Mouse (Mus musculus): ENCODE results near the gene Wdr4. TPM values are rescaled to one million over a fixed set of nuclear protein-coding genes. Genes with fewer than 3 reads are reported as not detected.

Wdr4 gene
- polyA plus RNA-seq, 1 experiment = 26.1 TPM

DNA sequence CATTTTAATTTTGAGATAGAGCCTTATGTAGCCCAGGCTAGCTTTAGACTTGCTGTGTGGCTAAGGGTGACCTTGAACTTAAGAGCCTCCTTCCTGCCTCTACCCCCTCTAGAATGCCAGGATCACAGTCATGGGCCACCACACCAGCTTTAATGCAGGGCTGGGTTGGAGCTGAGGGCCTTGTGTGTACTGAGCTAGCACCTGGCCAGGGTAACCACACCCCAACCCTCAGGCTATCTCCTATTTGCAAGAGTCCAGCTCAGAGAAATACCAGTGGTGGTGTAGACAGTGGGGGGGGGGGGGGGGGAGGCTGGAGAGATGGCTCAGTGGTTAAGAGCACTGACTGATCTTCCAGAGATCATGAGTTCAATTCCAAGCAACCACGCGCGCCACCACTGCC, 6.0 kb upstream of the Wdr4 start:
- Histone ChIP-seq H3K4me2 (ENCODE audit: low read depth) (no peak overlapping the region), H3K4me3 (no peak overlapping the region), H3K79me2 (ENCODE audit: control insufficient read depth, insufficient read depth) (no peaks in the 10 kb centered on the region), H3K27me3 (ENCODE audit: control insufficient read depth, insufficient read depth, insufficient read length) (no peaks in the 10 kb centered on the region), H3ac (ENCODE audit: control insufficient read depth, insufficient read length) (no peak overlapping the region), H3K36me3 (ENCODE audit: control insufficient read depth, insufficient read depth) (peaks cover 5% of the 10 kb centered on the region)
- no peak for TF ChIP-seq E2F4 (IDR thresholded peaks at IDR 0.05; ENCODE audit: insufficient read depth)

DNA sequence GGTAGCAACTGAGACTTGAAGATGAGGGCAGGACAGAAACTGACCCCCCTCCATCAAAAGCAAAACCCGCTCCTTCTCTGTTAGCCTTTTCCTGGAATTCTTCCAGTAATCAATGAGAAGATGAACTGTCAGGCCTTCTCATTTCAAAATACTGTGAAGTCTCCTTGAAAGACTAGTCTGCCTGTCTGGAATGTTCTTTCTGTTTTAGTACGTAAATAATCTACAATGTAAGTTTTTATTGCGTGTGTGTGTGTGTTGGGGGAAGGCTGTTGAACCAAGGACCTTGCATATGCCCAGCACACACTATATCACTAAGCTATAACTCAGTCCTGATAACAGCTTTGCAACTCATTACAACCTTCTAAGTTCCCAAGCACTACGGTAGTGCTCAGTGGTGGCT, 5.3 kb upstream of the Wdr4 start:
- Histone ChIP-seq H3K4me3 (no peak overlapping the region), H3ac (ENCODE audit: control insufficient read depth, insufficient read length) (no peak overlapping the region), H3K79me2 (ENCODE audit: control insufficient read depth, insufficient read depth) (no peaks in the 10 kb centered on the region), H3K4me2 (ENCODE audit: low read depth) (no peak overlapping the region), H3K27me3 (ENCODE audit: control insufficient read depth, insufficient read depth, insufficient read length) (no peaks in the 10 kb centered on the region), H3K36me3 (ENCODE audit: control insufficient read depth, insufficient read depth) (peaks cover 5% of the 10 kb centered on the region)
- no peak for TF ChIP-seq E2F4 (IDR thresholded peaks at IDR 0.05; ENCODE audit: insufficient read depth)
- TF ChIP-seq TCF12 (IDR thresholded peaks at IDR 0.05; ENCODE audit: insufficient read depth, poor library complexity, severe bottlenecking) = no peak
- no peak for TF ChIP-seq REST (IDR thresholded peaks at IDR 0.05; ENCODE audit: insufficient read depth, insufficient read length)
- no peak for TF ChIP-seq MYOG (IDR thresholded peaks at IDR 0.05; ENCODE audit: control insufficient read depth in 1 of 3, insufficient read depth in 1 of 3, insufficient read length in 2 of 3, low read depth in 2 of 3)
- TF ChIP-seq POLR2A (IDR thresholded peaks at IDR 0.05; ENCODE audit: insufficient read length, low read depth) = no peak
- TF ChIP-seq TCF3 (IDR thresholded peaks at IDR 0.05; ENCODE audit: insufficient read length, low read depth) = no peak
- TF ChIP-seq MYOD1 (IDR thresholded peaks at IDR 0.05; ENCODE audit: control insufficient read depth in 1 of 3, insufficient read length in 2 of 3, low read depth in 2 of 3) = no peak
- no peak for TF ChIP-seq MAX (IDR thresholded peaks at IDR 0.05; ENCODE audit: low read depth)
- no peak for TF ChIP-seq CEBPB (IDR thresholded peaks at IDR 0.05; ENCODE audit: insufficient read depth, poor library complexity, severe bottlenecking)
- no peak for TF ChIP-seq USF1 (IDR thresholded peaks at IDR 0.05; ENCODE audit: low read depth)
- TF ChIP-seq POLR2AphosphoS2 (IDR thresholded peaks at IDR 0.05; ENCODE audit: insufficient read length, low read depth) = no peak
- no peak for TF ChIP-seq SRF (IDR thresholded peaks at IDR 0.05; ENCODE audit: control insufficient read depth, insufficient read length, low read depth)

DNA sequence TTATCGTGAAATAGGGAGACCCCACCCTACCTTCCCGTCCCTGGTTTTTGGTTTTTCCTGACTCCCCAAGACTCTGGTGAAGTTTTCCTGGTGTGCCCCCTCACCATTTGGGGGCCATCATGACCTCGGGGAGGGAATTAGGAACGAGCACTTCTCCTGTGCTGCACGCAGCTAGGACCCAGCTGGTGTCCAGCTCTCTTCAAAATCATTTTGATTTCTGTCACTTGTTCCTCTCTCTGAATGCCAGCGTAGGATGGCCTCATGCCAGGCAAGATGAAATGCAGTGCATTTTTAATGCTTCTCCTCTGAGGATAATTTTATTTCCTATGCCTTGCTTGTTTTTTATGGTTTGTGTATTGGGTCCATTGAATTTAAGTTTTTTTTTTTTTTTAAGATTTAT, 2.2 kb upstream of the Wdr4 start:
- Histone ChIP-seq H3K4me3 (no peak overlapping the region), H3K27me3 (ENCODE audit: control insufficient read depth, insufficient read depth, insufficient read length) (no peaks in the 10 kb centered on the region), H3ac (ENCODE audit: control insufficient read depth, insufficient read length) (no peak overlapping the region), H3K4me2 (ENCODE audit: low read depth) (peak overlapping the region; percentile 62), H3K36me3 (ENCODE audit: control insufficient read depth, insufficient read depth) (no peaks in the 10 kb centered on the region), H3K79me2 (ENCODE audit: control insufficient read depth, insufficient read depth) (no peaks in the 10 kb centered on the region)
- TF ChIP-seq POLR2AphosphoS2 (IDR thresholded peaks at IDR 0.05; ENCODE audit: insufficient read length, low read depth) (no peak), TCF3 (IDR thresholded peaks at IDR 0.05; ENCODE audit: insufficient read length, low read depth) (no peak)

DNA sequence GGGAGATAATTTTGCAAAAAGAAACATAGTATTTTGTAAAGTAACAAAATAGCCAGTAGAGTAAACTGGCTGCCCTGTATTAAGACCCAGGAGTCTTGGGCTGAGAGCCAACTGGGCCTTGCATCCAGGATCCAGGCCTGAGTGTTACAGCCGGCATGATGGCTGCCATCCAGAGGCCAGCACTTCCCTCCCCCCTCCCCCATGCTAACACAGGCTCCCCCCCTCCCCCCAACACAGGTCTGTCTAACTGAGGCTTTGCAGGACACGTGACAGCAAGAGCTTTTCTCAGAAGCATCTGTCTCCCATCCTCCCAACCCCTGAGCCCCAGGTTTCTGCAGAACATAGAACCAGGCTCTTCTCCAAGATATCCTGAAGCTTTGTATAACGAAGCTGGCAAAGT, 1.1 kb upstream of the Wdr4 start:
- TF ChIP-seq USF1 (IDR thresholded peaks at IDR 0.05; ENCODE audit: low read depth) = peak; percentile 40
- no peak for TF ChIP-seq POLR2A (IDR thresholded peaks at IDR 0.05; ENCODE audit: insufficient read length, low read depth)
- Histone ChIP-seq H3K27me3 (ENCODE audit: control insufficient read depth, insufficient read depth, insufficient read length) (no peaks in the 10 kb centered on the region), H3K4me2 (ENCODE audit: low read depth) (peak overlapping the region; percentile 72), H3ac (ENCODE audit: control insufficient read depth, insufficient read length) (no peak overlapping the region), H3K79me2 (ENCODE audit: control insufficient read depth, insufficient read depth) (no peaks in the 10 kb centered on the region), H3K4me3 (peak overlapping the region; percentile 65), H3K36me3 (ENCODE audit: control insufficient read depth, insufficient read depth) (no peaks in the 10 kb centered on the region)

GRCm38 (mm10) chr17:31519344-31519945, 335 bp downstream of the Wdr4 start:
- Histone ChIP-seq H3K79me2 (ENCODE audit: control insufficient read depth, insufficient read depth) (no peaks in the 10 kb centered on the region), H3K4me2 (ENCODE audit: low read depth) (peak overlapping the region; percentile 54), H3K27me3 (ENCODE audit: control insufficient read depth, insufficient read depth, insufficient read length) (no peaks in the 10 kb centered on the region), H3K4me3 (peak overlapping the region; percentile 65), H3ac (ENCODE audit: control insufficient read depth, insufficient read length) (no peak overlapping the region), H3K36me3 (ENCODE audit: control insufficient read depth, insufficient read depth) (no peaks in the 10 kb centered on the region)
- TF ChIP-seq MYOD1 (IDR thresholded peaks at IDR 0.05; ENCODE audit: control insufficient read depth in 1 of 3, insufficient read length in 2 of 3, low read depth in 2 of 3) = no peak

DNA sequence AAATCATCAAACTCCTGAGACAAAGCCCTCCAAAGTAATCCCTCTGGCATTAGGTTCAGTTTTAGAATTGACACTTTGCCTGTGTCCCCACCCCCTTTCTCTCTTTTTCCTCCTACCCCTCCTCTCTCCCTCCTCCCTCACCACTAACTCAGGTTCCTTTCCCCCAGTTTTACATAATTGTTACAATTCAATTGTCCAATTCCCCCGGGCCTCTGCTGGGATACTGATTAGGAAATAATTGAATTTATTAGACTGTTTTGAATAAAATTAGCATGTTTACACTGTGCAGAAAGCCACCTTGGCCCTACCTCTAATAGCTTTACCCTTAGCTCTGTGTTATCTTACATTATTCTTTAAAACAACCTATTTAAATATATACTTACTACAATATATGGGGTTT, 5.1 kb downstream of the Wdr4 start:
- Histone ChIP-seq H3K36me3 (ENCODE audit: control insufficient read depth, insufficient read depth) (no peaks in the 10 kb centered on the region), H3ac (ENCODE audit: control insufficient read depth, insufficient read length) (no peak overlapping the region), H3K79me2 (ENCODE audit: control insufficient read depth, insufficient read depth) (peaks cover 20% of the 10 kb centered on the region), H3K4me3 (no peak overlapping the region), H3K4me2 (ENCODE audit: low read depth) (no peak overlapping the region), H3K27me3 (ENCODE audit: control insufficient read depth, insufficient read depth, insufficient read length) (no peaks in the 10 kb centered on the region)
- TF ChIP-seq SRF (IDR thresholded peaks at IDR 0.05; ENCODE audit: control insufficient read depth, insufficient read length, low read depth) (no peak), MAX (IDR thresholded peaks at IDR 0.05; ENCODE audit: low read depth) (no peak), TCF12 (IDR thresholded peaks at IDR 0.05; ENCODE audit: insufficient read depth, poor library complexity, severe bottlenecking) (no peak), CEBPB (IDR thresholded peaks at IDR 0.05; ENCODE audit: insufficient read depth, poor library complexity, severe bottlenecking) (no peak), POLR2A (IDR thresholded peaks at IDR 0.05; ENCODE audit: insufficient read length, low read depth) (no peak), MYOD1 (IDR thresholded peaks at IDR 0.05; ENCODE audit: control insufficient read depth in 1 of 3, insufficient read length in 2 of 3, low read depth in 2 of 3) (no peak), REST (IDR thresholded peaks at IDR 0.05; ENCODE audit: insufficient read depth, insufficient read length) (no peak), E2F4 (IDR thresholded peaks at IDR 0.05; ENCODE audit: insufficient read depth) (no peak), TCF3 (IDR thresholded peaks at IDR 0.05; ENCODE audit: insufficient read length, low read depth) (no peak), USF1 (IDR thresholded peaks at IDR 0.05; ENCODE audit: low read depth) (no peak), POLR2AphosphoS2 (IDR thresholded peaks at IDR 0.05; ENCODE audit: insufficient read length, low read depth) (no peak), MYOG (IDR thresholded peaks at IDR 0.05; ENCODE audit: control insufficient read depth in 1 of 3, insufficient read depth in 1 of 3, insufficient read length in 2 of 3, low read depth in 2 of 3) (no peak)

Data from myocyte (in vitro differentiated cells).